Mouse (Mus musculus): Measurements from ENCODE around the gene Phldb2. TPM values are rescaled to one million over a fixed set of nuclear protein-coding genes. Genes with fewer than 3 reads are reported as not detected.

The Phldb2 gene
- polyA plus RNA-seq, 1 experiment from 2014 or later, result 7.5 TPM

- Histone ChIP-seq H3K4me1 (replicated peaks; ENCODE audit: control insufficient read depth, insufficient read depth, low read length) (no peaks in the 10 kb centered on the region), H3K4me2 (replicated peaks) (no peak overlapping the region), H3K4me3 (replicated peaks; ENCODE audit: low read length) (no peak overlapping the region), H3K36me3 (replicated peaks; ENCODE audit: control insufficient read depth, insufficient read depth) (no peaks in the 10 kb centered on the region), H3K27me3 (ENCODE audit: control insufficient read depth, insufficient read depth, low read length) (no peaks in the 10 kb centered on the region), H3K9ac (no peak overlapping the region), H3K27ac (no peak overlapping the region), H3K9me3 (ENCODE audit: control insufficient read depth, low read length) (no peaks in the 10 kb centered on the region)
- DNase-seq (ENCODE audit: low spot score) (no peak), ATAC-seq (ENCODE audit: low FRiP score) (no peak)
- 77% methylated on average over 4 of the region's 4 CpGs for WGBS
These were observed 63.8 kb downstream of the Phldb2 start for GRCm38 (mm10) chr16:45889636-45890035.

- no peaks in the 10 kb centered on the region for H3K27me3 ChIP-seq (ENCODE audit: control insufficient read depth, insufficient read depth, low read length)
- no peak overlapping the region for H3K27ac ChIP-seq
- no peak overlapping the region for H3K4me3 ChIP-seq (replicated peaks; ENCODE audit: low read length)
- no peak overlapping the region for H3K9ac ChIP-seq
- no peaks in the 10 kb centered on the region for H3K4me1 ChIP-seq (replicated peaks; ENCODE audit: control insufficient read depth, insufficient read depth, low read length)
- no peak overlapping the region for H3K4me2 ChIP-seq (replicated peaks)
- no peaks in the 10 kb centered on the region for H3K9me3 ChIP-seq (ENCODE audit: control insufficient read depth, low read length)
- no peaks in the 10 kb centered on the region for H3K36me3 ChIP-seq (replicated peaks; ENCODE audit: control insufficient read depth, insufficient read depth)
- ATAC-seq (ENCODE audit: low FRiP score) (no peak), DNase-seq (ENCODE audit: low spot score) (no peak)
- WGBS, result 77% methylated on average over 5 of the region's 5 CpGs
These were observed 66.8 kb downstream of the Phldb2 start for GRCm38 (mm10) chr16:45886599-45886998.

GRCm38 (mm10) chr16:45884194-45884593 is 69.2 kb downstream of the Phldb2 start:
- Histone ChIP-seq H3K27ac (no peak overlapping the region), H3K4me2 (replicated peaks) (no peak overlapping the region), H3K9me3 (ENCODE audit: control insufficient read depth, low read length) (no peaks in the 10 kb centered on the region), H3K4me3 (replicated peaks; ENCODE audit: low read length) (no peak overlapping the region), H3K4me1 (replicated peaks; ENCODE audit: control insufficient read depth, insufficient read depth, low read length) (no peaks in the 10 kb centered on the region), H3K27me3 (ENCODE audit: control insufficient read depth, insufficient read depth, low read length) (no peaks in the 10 kb centered on the region), H3K9ac (no peak overlapping the region), H3K36me3 (replicated peaks; ENCODE audit: control insufficient read depth, insufficient read depth) (no peaks in the 10 kb centered on the region)
- WGBS, result 87% methylated on average over 2 of the region's 2 CpGs
- no peak for ATAC-seq (ENCODE audit: low FRiP score)
- DNase-seq (ENCODE audit: low spot score), result no peak

- Histone ChIP-seq H3K9ac (no peak overlapping the region), H3K4me3 (replicated peaks; ENCODE audit: low read length) (no peak overlapping the region), H3K4me2 (replicated peaks) (no peak overlapping the region), H3K9me3 (ENCODE audit: control insufficient read depth, low read length) (no peaks in the 10 kb centered on the region), H3K36me3 (replicated peaks; ENCODE audit: control insufficient read depth, insufficient read depth) (no peaks in the 10 kb centered on the region), H3K27ac (no peak overlapping the region), H3K27me3 (ENCODE audit: control insufficient read depth, insufficient read depth, low read length) (no peaks in the 10 kb centered on the region), H3K4me1 (replicated peaks; ENCODE audit: control insufficient read depth, insufficient read depth, low read length) (no peaks in the 10 kb centered on the region)
- ATAC-seq (ENCODE audit: low FRiP score), result no peak
- DNase-seq (ENCODE audit: low spot score), result no peak
- 86% methylated on average over 7 of the region's 7 CpGs for WGBS
These were observed 72.1 kb downstream of the Phldb2 start for GRCm38 (mm10) chr16:45881177-45881832.

- ATAC-seq (ENCODE audit: low FRiP score) (no peak), DNase-seq (ENCODE audit: low spot score) (no peak)
- Histone ChIP-seq H3K27me3 (ENCODE audit: control insufficient read depth, insufficient read depth, low read length) (no peaks in the 10 kb centered on the region), H3K4me1 (replicated peaks; ENCODE audit: control insufficient read depth, insufficient read depth, low read length) (no peaks in the 10 kb centered on the region), H3K27ac (no peak overlapping the region), H3K36me3 (replicated peaks; ENCODE audit: control insufficient read depth, insufficient read depth) (no peaks in the 10 kb centered on the region), H3K9ac (no peak overlapping the region), H3K9me3 (ENCODE audit: control insufficient read depth, low read length) (no peaks in the 10 kb centered on the region), H3K4me2 (replicated peaks) (no peak overlapping the region), H3K4me3 (replicated peaks; ENCODE audit: low read length) (no peak overlapping the region)
- WGBS, result 92% methylated on average over 6 of the region's 6 CpGs
These were observed 73.2 kb downstream of the Phldb2 start for GRCm38 (mm10) chr16:45880101-45880751.

- DNase-seq (ENCODE audit: low spot score), result no peak
- Histone ChIP-seq H3K4me3 (replicated peaks; ENCODE audit: low read length) (no peak overlapping the region), H3K27me3 (ENCODE audit: control insufficient read depth, insufficient read depth, low read length) (no peaks in the 10 kb centered on the region), H3K27ac (no peak overlapping the region), H3K4me1 (replicated peaks; ENCODE audit: control insufficient read depth, insufficient read depth, low read length) (no peaks in the 10 kb centered on the region), H3K9ac (no peak overlapping the region), H3K36me3 (replicated peaks; ENCODE audit: control insufficient read depth, insufficient read depth) (no peaks in the 10 kb centered on the region), H3K9me3 (ENCODE audit: control insufficient read depth, low read length) (no peaks in the 10 kb centered on the region), H3K4me2 (replicated peaks) (no peak overlapping the region)
- no peak for ATAC-seq (ENCODE audit: low FRiP score)
- 71% methylated on average over 1 of the region's 1 CpGs for WGBS
These were observed 75.7 kb downstream of the Phldb2 start for GRCm38 (mm10) chr16:45877739-45878138.

GRCm38 (mm10) chr16:45877171-45877570 is 76.2 kb downstream of the Phldb2 start:
- Histone ChIP-seq H3K27me3 (ENCODE audit: control insufficient read depth, insufficient read depth, low read length) (no peaks in the 10 kb centered on the region), H3K9me3 (ENCODE audit: control insufficient read depth, low read length) (no peaks in the 10 kb centered on the region), H3K4me1 (replicated peaks; ENCODE audit: control insufficient read depth, insufficient read depth, low read length) (no peaks in the 10 kb centered on the region), H3K4me3 (replicated peaks; ENCODE audit: low read length) (no peak overlapping the region), H3K27ac (no peak overlapping the region), H3K4me2 (replicated peaks) (no peak overlapping the region), H3K9ac (no peak overlapping the region), H3K36me3 (replicated peaks; ENCODE audit: control insufficient read depth, insufficient read depth) (no peaks in the 10 kb centered on the region)
- ATAC-seq (ENCODE audit: low FRiP score) (no peak), DNase-seq (ENCODE audit: low spot score) (no peak)
- 89% methylated on average over 5 of the region's 5 CpGs for WGBS

- Histone ChIP-seq H3K9ac (no peak overlapping the region), H3K9me3 (ENCODE audit: control insufficient read depth, low read length) (no peaks in the 10 kb centered on the region), H3K27me3 (ENCODE audit: control insufficient read depth, insufficient read depth, low read length) (no peaks in the 10 kb centered on the region), H3K4me2 (replicated peaks) (no peak overlapping the region), H3K4me3 (replicated peaks; ENCODE audit: low read length) (no peak overlapping the region), H3K4me1 (replicated peaks; ENCODE audit: control insufficient read depth, insufficient read depth, low read length) (no peaks in the 10 kb centered on the region), H3K36me3 (replicated peaks; ENCODE audit: control insufficient read depth, insufficient read depth) (no peaks in the 10 kb centered on the region), H3K27ac (no peak overlapping the region)
- 76% methylated on average over 4 of the region's 4 CpGs for WGBS
- DNase-seq (ENCODE audit: low spot score) (no peak), ATAC-seq (ENCODE audit: low FRiP score) (no peak)
These were observed 80.0 kb downstream of the Phldb2 start for GRCm38 (mm10) chr16:45873397-45873796.

GRCm38 (mm10) chr16:45871286-45871976 is 82.0 kb downstream of the Phldb2 start:
- H3K9me3 ChIP-seq (ENCODE audit: control insufficient read depth, low read length), result no peaks in the 10 kb centered on the region
- no peak for DNase-seq (ENCODE audit: low spot score)
- WGBS, result 79% methylated on average over 10 of the region's 10 CpGs

More at GRCm38 (mm10) chr16:45871286-45871976, 82.0 kb downstream of the Phldb2 start:
- Histone ChIP-seq H3K27ac (no peak overlapping the region), H3K27me3 (ENCODE audit: control insufficient read depth, insufficient read depth, low read length) (no peaks in the 10 kb centered on the region), H3K9ac (no peak overlapping the region), H3K4me2 (replicated peaks) (no peak overlapping the region), H3K4me1 (replicated peaks; ENCODE audit: control insufficient read depth, insufficient read depth, low read length) (no peaks in the 10 kb centered on the region), H3K4me3 (replicated peaks; ENCODE audit: low read length) (no peak overlapping the region), H3K36me3 (replicated peaks; ENCODE audit: control insufficient read depth, insufficient read depth) (no peaks in the 10 kb centered on the region)
- no peak for ATAC-seq (ENCODE audit: low FRiP score)
